Mouse (Mus musculus): ENCODE results near the gene Obox3. TPM values are rescaled to one million over a fixed set of nuclear protein-coding genes. Genes with fewer than 3 reads are reported as not detected.
"Not testable (repeated sequence)": the region's sequence is repeated elsewhere in the genome, so short reads cannot be mapped to it uniquely, and the experiment has no call there.

Gene Obox3
- not detected in 2 replicates for polyA plus RNA-seq (2016; fragmentation: Nextera tagmentation; extraction: Ambion mirVana)

DNA sequence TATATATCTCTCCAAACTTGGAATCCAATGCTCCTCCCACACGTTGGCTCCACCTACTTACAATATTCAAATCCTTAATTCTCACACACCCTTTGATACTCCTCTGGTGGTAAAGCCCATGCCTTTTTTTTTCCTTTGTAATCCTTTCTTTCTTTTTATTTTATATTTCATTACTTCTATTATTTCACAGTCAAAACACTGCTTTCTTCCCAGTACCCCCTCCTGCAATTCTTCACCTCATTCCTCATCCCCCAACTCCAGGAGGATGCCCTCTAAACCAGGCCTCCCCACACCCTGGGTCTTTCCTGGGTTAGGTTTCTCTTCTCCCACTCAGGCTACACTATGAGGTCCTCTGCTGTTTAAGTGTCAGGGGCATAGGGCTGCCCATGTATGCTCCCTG, at the start of gene Obox3:
Gene Obox3, minus strand, starts transcription at position 101 of the 400 bp plus-strand sequence.
- not testable (repeated sequence) for H3K27me3 ChIP-seq (ENCODE audit: insufficient read depth, poor library complexity, severe bottlenecking); H3K9me3 ChIP-seq; H3K4me3 ChIP-seq; DNase-seq (ENCODE audit: low spot score); H3K4me1 ChIP-seq; H3K27ac ChIP-seq; H3K36me3 ChIP-seq
- 22% methylated on average over 1 of the region's 1 CpGs for WGBS

DNA sequence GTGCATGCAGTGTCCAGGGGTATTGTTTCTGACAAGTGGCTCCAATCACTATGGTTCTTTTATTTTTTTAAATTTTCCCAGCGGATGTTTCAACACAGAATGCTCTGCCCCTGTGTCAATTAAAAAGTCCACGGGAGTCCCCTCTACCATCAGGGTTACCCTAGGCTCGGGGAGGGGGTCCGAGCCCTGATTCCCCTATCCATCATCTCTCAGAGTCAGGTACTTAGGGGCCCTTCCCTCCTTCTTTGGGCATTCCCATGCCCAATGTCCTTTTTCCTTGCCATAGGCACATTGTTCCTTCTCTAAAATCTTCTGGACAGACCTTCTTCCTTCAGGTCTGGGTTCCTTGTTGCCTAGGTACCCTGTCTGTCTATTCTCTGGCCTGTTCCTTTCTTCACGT, 130.3 kb downstream of the Obox3 start:
- peak; percentile 72 for DNase-seq (ENCODE audit: low spot score)
- H3K4me1 ChIP-seq; H3K4me3 ChIP-seq; H3K36me3 ChIP-seq; H3K9me3 ChIP-seq; H3K27me3 ChIP-seq (ENCODE audit: insufficient read depth, poor library complexity, severe bottlenecking); H3K27ac ChIP-seq: not testable (repeated sequence)
- 72% methylated on average over 5 of the region's 5 CpGs for WGBS

Other genes with a start within 250 kb of the Obox3 start
- not detected in 2 replicates for gene Obox5, start 110.2 kb upstream of the Obox3 start, polyA plus RNA-seq (2016; fragmentation: Nextera tagmentation; extraction: Ambion mirVana)
- gene Obox6, start 199.8 kb upstream of the Obox3 start, polyA plus RNA-seq (2016; fragmentation: Nextera tagmentation; extraction: Ambion mirVana), result not detected in 2 replicates
- not detected in 2 replicates for gene Crx, start 240.1 kb upstream of the Obox3 start, polyA plus RNA-seq (2016; fragmentation: Nextera tagmentation; extraction: Ambion mirVana)
- not detected in 2 replicates for gene Crxos, start 242.7 kb upstream of the Obox3 start, polyA plus RNA-seq (2016; fragmentation: Nextera tagmentation; extraction: Ambion mirVana)

Measured in heart, embryonic 10.5 days (tissue).